In genomic region chr13:5480779-5481178, GRCm38 (mm10) we compare ENCODE assay signal across 16 mouse cellular contexts.
"Had no signal": no experiment of that assay in that cellular context is flagged by ENCODE, and none has a peak within 500 bp of the region (broad histone marks: within the 10 kb centered on the region; RNA-seq: fewer than 3 reads in every experiment).

No protein-coding gene starts in this region.

- H3K27ac ChIP-seq: neural tube, embryonic 13.5 days; neural tube, embryonic 15.5 days; stomach, embryonic 15.5 days; stomach, postnatal 0 days had no signal

- DNase-seq: retina, postnatal 1 day; right cerebral cortex, adult 18-20 months; right cerebral cortex, postnatal 14 days; right cerebral cortex, postnatal 25 days; right cerebral cortex, postnatal 4 days; spleen, adult 18-20 months; thymus, adult 18-20 months; thymus, adult 2 months; thymus, postnatal 14 days; thymus, postnatal 25 days; thymus, postnatal 36 days; thymus, postnatal 4 days had no signal

- H3K4me3 ChIP-seq: neural tube, embryonic 13.5 days; neural tube, embryonic 15.5 days; stomach, embryonic 15.5 days had no signal

- H3K27me3 ChIP-seq: neural tube, embryonic 13.5 days; neural tube, embryonic 15.5 days; stomach, embryonic 15.5 days had no signal

- H3K9me3 ChIP-seq: neural tube, embryonic 13.5 days; neural tube, embryonic 15.5 days; stomach, embryonic 15.5 days had no signal

- H3K36me3 ChIP-seq: neural tube, embryonic 13.5 days; neural tube, embryonic 15.5 days; stomach, embryonic 15.5 days had no signal

- H3K4me1 ChIP-seq: neural tube, embryonic 13.5 days; neural tube, embryonic 15.5 days; stomach, embryonic 15.5 days had no signal
